Mouse (Mus musculus) ES-E14 (cell line): Measurements from ENCODE around the gene Gipc2. TPM values are rescaled to one million over a fixed set of nuclear protein-coding genes. Genes with fewer than 3 reads are reported as not detected.

Source experiments
- DNase-seq: peaks from one replicate; pipeline ENCODE4 v3.0.0-alpha.2; 2013; ENCODE audit warnings: low read depth, low spot score
- H3K27ac ChIP-seq: 2 replicates; pipeline ENCODE4 v1.5.1; 2012; ENCODE audit warnings: low read depth, mild to moderate bottlenecking, low read length, moderate library complexity, mixed read lengths; ENCODE audit not compliant: poor library complexity, insufficient read depth, severe bottlenecking
- H3K36me3 ChIP-seq: 2 replicates; pipeline ENCODE4 v1.6.1; 2012; ENCODE audit warnings: mild to moderate bottlenecking, low read length, moderate library complexity, mixed read lengths; ENCODE audit not compliant: control insufficient read depth, poor library complexity, insufficient read depth, severe bottlenecking
- H3K4me1 ChIP-seq, 2 experiments: fragments of 150-350 bp in 1 of 2; sonication (generic) in 1 of 2; 2 replicates each; pipeline ENCODE4 v1.6.1; 2012; ENCODE audit warnings: low read length in 2 of 2, mild to moderate bottlenecking in 1 of 2, mixed read lengths in 1 of 2; ENCODE audit not compliant: control insufficient read depth in 2 of 2, insufficient read depth in 2 of 2, poor library complexity in 1 of 2
- H3K4me3 ChIP-seq, 2 experiments: fragments of 150-350 bp in 1 of 2; sonication (generic) in 1 of 2; 2 replicates each; pipeline ENCODE4 v1.5.1; 2012; ENCODE audit warnings: low read length in 2 of 2, low read depth in 1 of 2, mild to moderate bottlenecking in 1 of 2, mixed read lengths in 1 of 2; ENCODE audit not compliant: insufficient read depth in 1 of 2, poor library complexity in 1 of 2, severe bottlenecking in 1 of 2
- H3K9ac ChIP-seq: 2 replicates; pipeline ENCODE4 v1.6.1; 2012; ENCODE audit warnings: low read depth, mild to moderate bottlenecking, low read length, mixed read lengths; ENCODE audit not compliant: poor library complexity, insufficient read depth, severe bottlenecking
- H3K9me3 ChIP-seq: fragments of 150-350 bp; sonication (generic); 2 replicates; pipeline ENCODE4 v1.6.1; 2012; ENCODE audit warnings: low read depth, mild to moderate bottlenecking, low read length; ENCODE audit not compliant: control insufficient read depth, insufficient read depth
- CHD2 ChIP-seq: IDR thresholded peaks from 2 replicates; pipeline ENCODE4 v1.6.1; 2014; ENCODE audit warnings: mild to moderate bottlenecking, low read depth, low read length, inconsistent platforms
- HCFC1 ChIP-seq: IDR thresholded peaks from 2 replicates; pipeline ENCODE4 v1.6.1; 2012; ENCODE audit warnings: low read length, inconsistent platforms, borderline replicate concordance; ENCODE audit not compliant: insufficient read depth
- MAFK ChIP-seq: IDR thresholded peaks from 2 replicates; pipeline ENCODE4 v1.6.1; 2014; ENCODE audit warnings: mild to moderate bottlenecking, low read depth, low read length, inconsistent platforms; ENCODE audit not compliant: insufficient read depth
- ZC3H11A ChIP-seq: IDR thresholded peaks from 2 replicates; pipeline ENCODE4 v1.6.1; 2012; ENCODE audit warnings: low read depth, mild to moderate bottlenecking, inconsistent platforms, low read length, borderline replicate concordance
- ZNF384 ChIP-seq: IDR thresholded peaks from 2 replicates; pipeline ENCODE4 v1.6.1; 2012; ENCODE audit warnings: low read depth, low read length, inconsistent platforms
- in situ Hi-C, 2 experiments: fragments of 600-800 bp; cut with MboI; formaldehyde crosslinking; loops; one replicate each; pipeline ENCODE4 v1.15.1; 2025; ENCODE audit warnings: low sequenced_read_pairs in 2 of 2, inconsistent platforms in 1 of 2; ENCODE audit not compliant: unreplicated experiment in 2 of 2
- total RNA-seq: library from RNA; depleted of rRNA; stranded (reverse); fragments of 300-350 nt; gene quantifications from 2 replicates; pipeline ENCODE4 v1.2.3, GENCODE M21; 2012

The Gipc2 gene
- total RNA-seq, 1 experiment: 0.76 TPM

GRCm38 (mm10) chr3:152160607-152161006 is 5.4 kb downstream of the Gipc2 start:
- no peak for TF ChIP-seq ZC3H11A
- Histone ChIP-seq H3K9ac (no peak overlapping the region), H3K36me3 (no peaks in the 10 kb centered on the region), H3K4me3 (no peak overlapping the region), H3K4me1 (no peaks in the 10 kb centered on the region), H3K27ac (no peak overlapping the region), H3K9me3 (peaks cover 5% of the 10 kb centered on the region)
- in situ Hi-C loops: no loop called here
- DNase-seq: no peak

GRCm38 (mm10) chr3:152159321-152159720 is 6.7 kb downstream of the Gipc2 start:
- H3K4me3 ChIP-seq: no peak overlapping the region
- H3K4me1 ChIP-seq: no peaks in the 10 kb centered on the region
- DNase-seq: no peak
- H3K9ac ChIP-seq: no peak overlapping the region
- in situ Hi-C loops: no loop called here
- H3K9me3 ChIP-seq: peaks cover 5% of the 10 kb centered on the region
- no peaks in the 10 kb centered on the region for H3K36me3 ChIP-seq
- TF ChIP-seq MAFK: no peak
- TF ChIP-seq ZNF384: no peak
- no peak for TF ChIP-seq ZC3H11A
- TF ChIP-seq CHD2: no peak
- TF ChIP-seq HCFC1: no peak
- H3K27ac ChIP-seq: no peak overlapping the region

- H3K4me1 ChIP-seq: no peaks in the 10 kb centered on the region
- no peak overlapping the region for H3K9ac ChIP-seq
- TF ChIP-seq HCFC1 (no peak), ZC3H11A (no peak), MAFK (no peak), ZNF384 (no peak), CHD2 (no peak)
- DNase-seq: no peak
- in situ Hi-C loops: no loop called here
- no peak overlapping the region for H3K4me3 ChIP-seq
- H3K27ac ChIP-seq: no peak overlapping the region
- H3K9me3 ChIP-seq: peaks cover 5% of the 10 kb centered on the region
- no peaks in the 10 kb centered on the region for H3K36me3 ChIP-seq
These were observed 7.4 kb downstream of the Gipc2 start for GRCm38 (mm10) chr3:152158344-152159291.

- Histone ChIP-seq H3K4me1 (no peaks in the 10 kb centered on the region), H3K36me3 (no peaks in the 10 kb centered on the region), H3K4me3 (no peak overlapping the region), H3K27ac (no peak overlapping the region), H3K9ac (no peak overlapping the region), H3K9me3 (peaks cover 5% of the 10 kb centered on the region)
- no peak for TF ChIP-seq CHD2
- TF ChIP-seq HCFC1: no peak
- TF ChIP-seq ZC3H11A: no peak
- TF ChIP-seq MAFK: no peak
- TF ChIP-seq ZNF384: no peak
- no peak for DNase-seq
- in situ Hi-C loops: no loop called here
These were observed 9.1 kb downstream of the Gipc2 start for GRCm38 (mm10) chr3:152156816-152157496.
